Mouse (Mus musculus) adrenal gland, postnatal 25 days (tissue): ENCODE measurements around the gene Mturn. TPM values are rescaled to one million over a fixed set of nuclear protein-coding genes. Genes with fewer than 3 reads are reported as not detected.

Experiments
- DNase-seq: peaks from one replicate; pipeline ENCODE4 v3.0.0; 2021; ENCODE audit warnings: mixed read lengths
- total RNA-seq: library from RNA; stranded (reverse); gene quantifications from 2 replicates; pipeline ENCODE4 v1.2.3, GENCODE M21; 2021

The Mturn gene
- total RNA-seq, 1 experiment from 2014 or later = 20.6 TPM

- DNase-seq = no peak
These were observed 50.3 kb downstream of the Mturn start for GRCm38 (mm10) chr6:54731726-54732125.

DNA sequence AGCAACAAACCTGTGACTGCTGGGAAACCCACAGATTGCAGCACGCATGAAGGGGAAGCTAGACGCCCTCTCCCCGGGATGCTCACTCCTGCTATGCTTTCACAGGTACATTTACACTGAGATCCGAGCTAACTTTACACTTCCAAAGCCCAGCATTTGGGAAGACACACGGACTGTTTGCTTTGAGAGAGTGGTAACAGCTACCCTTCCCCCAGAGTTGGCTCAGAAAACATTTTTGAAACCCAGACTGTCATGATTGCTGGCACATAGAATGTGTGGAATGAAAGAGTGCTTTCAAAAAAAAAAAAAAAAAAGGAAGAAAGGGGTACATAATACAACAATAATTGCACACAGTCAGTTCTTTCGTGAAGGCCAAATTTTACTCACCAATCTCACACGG, 51.3 kb downstream of the Mturn start:
- no peak for DNase-seq

DNA sequence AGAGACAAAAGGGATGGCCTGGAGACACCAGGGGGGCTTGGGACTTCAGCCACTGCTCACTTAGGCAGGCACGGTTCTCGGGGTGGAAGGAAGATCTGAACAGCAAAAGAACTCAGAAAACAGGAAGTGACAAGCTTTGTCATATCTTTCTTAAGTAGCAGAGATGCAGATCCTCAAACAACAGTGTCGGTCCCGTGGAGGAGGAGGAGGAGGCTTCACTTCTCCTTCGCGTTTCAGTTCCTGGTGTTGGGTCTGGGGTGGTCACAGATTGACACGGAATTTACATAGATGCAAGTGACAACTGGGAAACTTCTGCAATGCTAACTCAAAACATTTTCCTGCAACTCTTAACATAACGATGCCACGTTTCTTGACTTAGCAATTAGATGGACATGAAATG, 54.7 kb downstream of the Mturn start:
- no peak for DNase-seq

DNA sequence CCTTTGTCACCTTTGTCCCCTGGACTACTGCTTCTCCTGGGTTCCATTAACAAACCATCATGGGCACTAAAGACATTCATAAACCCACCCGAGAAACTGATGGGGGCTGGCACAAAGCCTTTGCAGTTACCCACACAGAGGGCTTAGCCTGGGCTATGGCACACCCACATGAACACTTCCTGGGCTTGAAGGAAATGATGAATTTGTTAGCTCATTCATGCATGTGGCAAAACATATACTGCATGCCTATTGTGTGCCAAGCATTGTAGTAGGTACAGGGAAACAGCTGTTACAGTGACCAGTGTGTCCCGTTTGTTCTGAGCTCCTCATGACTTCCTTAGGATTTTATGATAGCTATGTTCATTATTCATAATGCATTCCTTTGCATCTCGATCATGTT, 55.8 kb downstream of the Mturn start:
- DNase-seq = no peak

DNA sequence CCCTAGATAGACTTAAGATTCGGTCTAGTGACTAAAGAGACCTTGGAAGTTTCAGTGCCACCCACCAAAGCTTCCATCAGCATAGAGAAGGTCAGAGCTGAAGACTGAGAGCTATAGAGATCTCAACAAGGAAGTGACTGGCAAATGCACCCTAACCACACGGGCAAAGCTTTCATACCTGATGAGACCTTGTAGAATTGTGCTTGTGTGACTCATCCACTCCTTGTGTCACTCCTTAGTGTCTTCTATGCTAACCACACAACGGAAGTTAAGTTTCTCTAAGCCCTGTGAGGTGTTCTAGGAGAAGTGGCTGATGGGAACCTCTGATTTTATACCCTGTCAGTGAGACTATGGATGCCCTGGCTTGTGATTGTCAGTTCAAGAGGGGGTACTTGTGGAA, 56.3 kb downstream of the Mturn start:
- no peak for DNase-seq

- DNase-seq = no peak
These were observed 67.6 kb downstream of the Mturn start for GRCm38 (mm10) chr6:54749056-54749455.

DNA sequence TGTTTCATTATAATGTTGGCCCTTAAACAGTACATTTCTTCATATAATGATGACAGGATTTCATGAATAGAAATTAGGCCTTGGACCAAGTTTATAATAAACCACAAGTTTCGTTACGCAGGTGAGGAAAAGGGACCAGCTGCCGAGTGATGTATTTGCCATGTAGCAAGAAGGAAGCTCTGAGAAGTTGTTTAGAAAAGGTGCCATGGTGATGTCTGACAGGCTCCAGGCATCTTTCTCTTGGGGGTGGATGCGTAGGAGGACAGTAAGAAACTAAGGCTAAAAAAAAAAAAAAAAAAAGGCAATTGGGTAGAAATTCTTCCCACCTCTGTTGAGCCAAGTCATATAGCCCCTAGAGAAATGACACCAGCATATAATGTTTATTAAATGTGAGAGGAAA, 70.2 kb downstream of the Mturn start:
- no peak for DNase-seq

GRCm38 (mm10) chr6:54752076-54752475, 70.7 kb downstream of the Mturn start:
- no peak for DNase-seq

Other genes starting within 250 kb of the Mturn start
- 30.7 and 36.1 TPM in 2 replicates for gene Scrn1, start 115.1 kb upstream of the Mturn start, total RNA-seq
- gene Plekha8, start 86.5 kb upstream of the Mturn start, total RNA-seq = 19.4 and 20.1 TPM in 2 replicates
- gene Fkbp14, start 84.3 kb upstream of the Mturn start, total RNA-seq = 17.2 and 17.5 TPM in 2 replicates
- gene Znrf2, start 135.3 kb downstream of the Mturn start, total RNA-seq = 38.4 and 46.1 TPM in 2 replicates